26 mouse cellular contexts compared by ENCODE assay signal in genomic region chr14:101486550-101486949, GRCm38 (mm10).
"Had no signal": no experiment of that assay in that cellular context is flagged by ENCODE, and none has a peak within 500 bp of the region (broad histone marks: within the 10 kb centered on the region; RNA-seq: fewer than 3 reads in every experiment).

No protein-coding gene starts in this region.

- H3K27ac ChIP-seq: heart, adult 2 months; hindbrain, embryonic 10.5 days; hindbrain, embryonic 12.5 days; hindbrain, embryonic 14.5 days; kidney, embryonic 15.5 days; kidney, postnatal 0 days; limb, embryonic 12.5 days; liver, embryonic 13.5 days; liver, embryonic 15.5 days had no signal

- H3K36me3 ChIP-seq: hindbrain, embryonic 10.5 days; hindbrain, embryonic 12.5 days; limb, embryonic 12.5 days; liver, embryonic 13.5 days; liver, embryonic 15.5 days had no signal

- H3K27me3 ChIP-seq: heart, embryonic 12.5 days; hindbrain, embryonic 12.5 days; kidney, embryonic 15.5 days; limb, embryonic 12.5 days; liver, embryonic 13.5 days; liver, embryonic 15.5 days had no signal

- H3K9ac ChIP-seq: heart, embryonic 12.5 days; hindbrain, embryonic 12.5 days; hindbrain, embryonic 14.5 days; kidney, embryonic 15.5 days; limb, embryonic 12.5 days; liver, embryonic 13.5 days; liver, embryonic 15.5 days had no signal

- H3K4me1 ChIP-seq: limb, embryonic 12.5 days; liver, embryonic 13.5 days; liver, embryonic 15.5 days had no signal

- ATAC-seq: hindbrain, embryonic 16.5 days; intestine, embryonic 16.5 days had no signal

- DNase-seq: gastrocnemius, postnatal 14 days; gastrocnemius, postnatal 36 days; heart, adult 11 months; heart, adult 2 months; heart, postnatal 10 days; heart, postnatal 4 days; kidney, adult 11 months; kidney, adult 2 months; kidney, adult 9 months; kidney, postnatal 14 days; kidney, postnatal 36 days; layer of hippocampus, postnatal 36 days; left cerebral cortex, postnatal 4 days; liver; liver, embryonic 13.5 days had no signal

- H3K4me3 ChIP-seq: heart, adult 2 months; heart, embryonic 12.5 days; hindbrain, embryonic 10.5 days; hindbrain, embryonic 12.5 days; kidney, embryonic 15.5 days; limb, embryonic 12.5 days; liver, embryonic 13.5 days; liver, embryonic 15.5 days had no signal

- H3K4me2 ChIP-seq: heart, embryonic 12.5 days; hindbrain, embryonic 12.5 days; hindbrain, embryonic 14.5 days; kidney, embryonic 15.5 days; limb, embryonic 12.5 days; liver, embryonic 11.5 days; liver, embryonic 13.5 days; liver, embryonic 15.5 days had no signal

- H3K9me3 ChIP-seq: heart, embryonic 12.5 days; hindbrain, embryonic 10.5 days; hindbrain, embryonic 12.5 days; kidney, embryonic 15.5 days; limb, embryonic 12.5 days; liver, embryonic 13.5 days; liver, embryonic 15.5 days had no signal
